13 mouse cellular contexts compared by ENCODE assay signal in genomic region chr12:7853876-7854275, GRCm38 (mm10).
DNase-seq lines count a peak whose midpoint lies in the region; ATAC-seq and TF ChIP-seq lines count a peak whose summit lies in the region.
"Had no signal": no experiment of that assay in that cellular context is flagged by ENCODE, and none has a peak within 500 bp of the region (broad histone marks: within the 10 kb centered on the region; RNA-seq: fewer than 3 reads in every experiment).

No protein-coding gene starts in this region.

- no peak overlapping the region for H3K4me3 ChIP-seq in hindbrain, embryonic 14.5 days (replicated peaks; ENCODE audit: low read length)
- no peak overlapping the region for H3K4me3 ChIP-seq in hindbrain, embryonic 12.5 days
- no peak overlapping the region for H3K4me3 ChIP-seq in cortical plate, adult 2 months (ENCODE audit: insufficient read depth, low read length)
- H3K4me3 ChIP-seq: heart, embryonic 13.5 days; liver, embryonic 12.5 days had no signal

- H3K9ac ChIP-seq in hindbrain, embryonic 14.5 days, result no peak overlapping the region
- no peak overlapping the region for H3K9ac ChIP-seq in hindbrain, embryonic 12.5 days
- H3K9ac ChIP-seq: heart, embryonic 13.5 days; liver, embryonic 12.5 days had no signal

- H3K36me3 ChIP-seq in hindbrain, embryonic 14.5 days (replicated peaks; ENCODE audit: control insufficient read depth, insufficient read depth), result no peaks in the 10 kb centered on the region
- no peaks in the 10 kb centered on the region for H3K36me3 ChIP-seq in hindbrain, embryonic 12.5 days
- H3K36me3 ChIP-seq: heart, embryonic 13.5 days; liver, embryonic 12.5 days had no signal

- no peaks in the 10 kb centered on the region for H3K27me3 ChIP-seq in hindbrain, embryonic 14.5 days (ENCODE audit: control insufficient read depth, insufficient read depth, low read length)
- no peaks in the 10 kb centered on the region for H3K27me3 ChIP-seq in hindbrain, embryonic 12.5 days
- peaks cover 17% of the 10 kb centered on the region for H3K27me3 ChIP-seq in Patski
- H3K27me3 ChIP-seq: heart, embryonic 13.5 days; liver, embryonic 12.5 days had no signal

- peak; percentile 23 for TF ChIP-seq CTCF in Patski (IDR thresholded peaks at IDR 0.05)
- TF ChIP-seq CTCF in cortical plate, adult 2 months (IDR thresholded peaks at IDR 0.05; ENCODE audit: extremely low read depth, insufficient read depth, low read length), result 0 out of 2 replicates have a peak, but pooled peaks have one; percentile 9

- 68% methylated on average over 2 of the region's 2 CpGs for WGBS in hindbrain, embryonic 14.5 days
- WGBS in hindbrain, embryonic 12.5 days, result 87% methylated on average over 2 of the region's 2 CpGs

- peak; percentile 69 for DNase-seq in hindbrain, embryonic 14.5 days (ENCODE audit: low spot score)
- peak; percentile 15 to 23 for DNase-seq in layer of hippocampus, postnatal 10 days (ENCODE audit: low spot score in 2 of 2)
- DNase-seq in layer of hippocampus, adult 9-10 months (ENCODE audit: low spot score), result no peak
- no peak for DNase-seq in Patski (ENCODE audit: low read depth, low spot score)
- DNase-seq in thymus, postnatal 10 days (ENCODE audit: low spot score in 2 of 2), result no peak
- DNase-seq: gastrocnemius, postnatal 25 days had no signal

- H3K27ac ChIP-seq in hindbrain, embryonic 14.5 days, result no peak overlapping the region
- no peak overlapping the region for H3K27ac ChIP-seq in hindbrain, embryonic 12.5 days
- no peak overlapping the region for H3K27ac ChIP-seq in cortical plate, adult 2 months (ENCODE audit: insufficient read depth, low read length)
- H3K27ac ChIP-seq: heart, embryonic 13.5 days; liver, embryonic 12.5 days had no signal

- in situ Hi-C loops in Patski (cut with MboI; ENCODE audit: low pct_unique_long_range_greater_than_20kb), result no loop called here

- CTCF ChIA-PET in Patski (lab: Charles Lee), result interaction anchor here (1.5 to 1.6 kb wide), 2 partner anchors 12 to 26 kb away, joined by 3 to 4 read pairs; no protein-coding TSS in a partner anchor

- H3K4me2 ChIP-seq in hindbrain, embryonic 14.5 days (replicated peaks), result no peak overlapping the region
- no peak overlapping the region for H3K4me2 ChIP-seq in hindbrain, embryonic 12.5 days (replicated peaks)
- H3K4me2 ChIP-seq: heart, embryonic 13.5 days; liver, embryonic 12.5 days had no signal

- no peak for ATAC-seq in hindbrain, embryonic 14.5 days (ENCODE audit: low FRiP score)
- ATAC-seq in hindbrain, embryonic 12.5 days (ENCODE audit: low FRiP score), result no peak
- no peak for ATAC-seq in Patski
- no peak for ATAC-seq in granulocyte monocyte progenitor cell, adult 5-6 weeks (replicated peaks; ENCODE audit: poor library complexity, severe bottlenecking)
- ATAC-seq: CD4-positive, CD25-positive, alpha-beta regulatory T cell, adult 4 months; inflammation-experienced regulatory T-cells, adult 6 months; liver, embryonic 12.5 days had no signal

- H3K4me1 ChIP-seq in hindbrain, embryonic 14.5 days (replicated peaks; ENCODE audit: control insufficient read depth, insufficient read depth, low read length), result no peaks in the 10 kb centered on the region
- no peaks in the 10 kb centered on the region for H3K4me1 ChIP-seq in hindbrain, embryonic 12.5 days
- no peaks in the 10 kb centered on the region for H3K4me1 ChIP-seq in cortical plate, adult 2 months (ENCODE audit: control insufficient read depth, insufficient read depth, low read length)
- H3K4me1 ChIP-seq: heart, embryonic 13.5 days; liver, embryonic 12.5 days had no signal

- POLR2A ChIA-PET in Patski (lab: Charles Lee), result no interaction called here

- no peak for TF ChIP-seq POLR2A in cortical plate, adult 2 months (IDR thresholded peaks at IDR 0.05; ENCODE audit: extremely low read depth, insufficient read depth, low read length)

- H3K9me3 ChIP-seq in hindbrain, embryonic 14.5 days (ENCODE audit: control insufficient read depth, low read length), result no peaks in the 10 kb centered on the region
- H3K9me3 ChIP-seq in hindbrain, embryonic 12.5 days (replicated peaks), result no peaks in the 10 kb centered on the region
- H3K9me3 ChIP-seq: heart, embryonic 13.5 days; liver, embryonic 12.5 days had no signal

Comparison
In these comparisons a context has a peak if more than half of its experiments do, and no peak if none do; other contexts are left out.
1. DNase-seq: peak in hindbrain, embryonic 14.5 days (single experiment) and layer of hippocampus, postnatal 10 days (2 of 2); none in layer of hippocampus, adult 9-10 months (single experiment), Patski (single experiment) and thymus, postnatal 10 days (0 of 2).